Mouse (Mus musculus): ENCODE results near the gene Pde3a. TPM values are rescaled to one million over a fixed set of nuclear protein-coding genes. Genes with fewer than 3 reads are reported as not detected.

The Pde3a gene
- polyA plus RNA-seq, 1 experiment, result not detected

DNA sequence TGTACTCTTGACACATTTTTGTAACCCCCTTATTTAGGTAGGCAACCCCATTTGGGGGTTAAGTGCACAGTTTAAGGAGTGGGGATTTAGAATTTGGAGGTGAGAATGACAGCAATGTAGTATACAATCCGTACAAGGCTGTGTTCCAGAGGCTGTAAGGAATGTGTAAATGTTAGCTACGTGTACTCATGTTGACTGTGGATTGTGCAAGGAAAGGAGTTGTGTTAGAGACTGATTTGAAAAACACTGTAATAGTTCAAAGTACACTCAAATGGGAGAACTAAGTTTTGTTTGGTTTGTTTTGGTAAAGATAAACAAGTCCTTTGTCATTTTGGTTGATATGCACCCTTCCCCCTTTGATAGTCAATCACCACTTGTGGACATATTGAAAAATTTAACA, 273.5 kb downstream of the Pde3a start:
- Histone ChIP-seq H3K4me3 (no peak overlapping the region), H3ac (ENCODE audit: control insufficient read depth, insufficient read length) (no peak overlapping the region), H3K27me3 (ENCODE audit: control insufficient read depth, insufficient read depth, insufficient read length) (no peaks in the 10 kb centered on the region), H3K79me2 (ENCODE audit: control insufficient read depth, insufficient read depth) (no peaks in the 10 kb centered on the region), H3K4me2 (ENCODE audit: low read depth) (no peak overlapping the region), H3K36me3 (ENCODE audit: control insufficient read depth, insufficient read depth) (no peaks in the 10 kb centered on the region)
- TF ChIP-seq MYOD1 (IDR thresholded peaks at IDR 0.05; ENCODE audit: control insufficient read depth in 1 of 3, insufficient read length in 2 of 3, low read depth in 2 of 3) (no peak), MYOG (IDR thresholded peaks at IDR 0.05; ENCODE audit: control insufficient read depth in 1 of 3, insufficient read depth in 1 of 3, insufficient read length in 2 of 3, low read depth in 2 of 3) (no peak), TCF3 (IDR thresholded peaks at IDR 0.05; ENCODE audit: insufficient read length, low read depth) (no peak), CEBPB (IDR thresholded peaks at IDR 0.05; ENCODE audit: insufficient read depth, poor library complexity, severe bottlenecking) (no peak), TCF12 (IDR thresholded peaks at IDR 0.05; ENCODE audit: insufficient read depth, poor library complexity, severe bottlenecking) (no peak), SRF (IDR thresholded peaks at IDR 0.05; ENCODE audit: control insufficient read depth, insufficient read length, low read depth) (no peak), MAX (IDR thresholded peaks at IDR 0.05; ENCODE audit: low read depth) (no peak), POLR2AphosphoS2 (IDR thresholded peaks at IDR 0.05; ENCODE audit: insufficient read length, low read depth) (no peak), USF1 (IDR thresholded peaks at IDR 0.05; ENCODE audit: low read depth) (no peak), REST (IDR thresholded peaks at IDR 0.05; ENCODE audit: insufficient read depth, insufficient read length) (no peak), POLR2A (IDR thresholded peaks at IDR 0.05; ENCODE audit: insufficient read length, low read depth) (no peak), E2F4 (IDR thresholded peaks at IDR 0.05; ENCODE audit: insufficient read depth) (no peak)

DNA sequence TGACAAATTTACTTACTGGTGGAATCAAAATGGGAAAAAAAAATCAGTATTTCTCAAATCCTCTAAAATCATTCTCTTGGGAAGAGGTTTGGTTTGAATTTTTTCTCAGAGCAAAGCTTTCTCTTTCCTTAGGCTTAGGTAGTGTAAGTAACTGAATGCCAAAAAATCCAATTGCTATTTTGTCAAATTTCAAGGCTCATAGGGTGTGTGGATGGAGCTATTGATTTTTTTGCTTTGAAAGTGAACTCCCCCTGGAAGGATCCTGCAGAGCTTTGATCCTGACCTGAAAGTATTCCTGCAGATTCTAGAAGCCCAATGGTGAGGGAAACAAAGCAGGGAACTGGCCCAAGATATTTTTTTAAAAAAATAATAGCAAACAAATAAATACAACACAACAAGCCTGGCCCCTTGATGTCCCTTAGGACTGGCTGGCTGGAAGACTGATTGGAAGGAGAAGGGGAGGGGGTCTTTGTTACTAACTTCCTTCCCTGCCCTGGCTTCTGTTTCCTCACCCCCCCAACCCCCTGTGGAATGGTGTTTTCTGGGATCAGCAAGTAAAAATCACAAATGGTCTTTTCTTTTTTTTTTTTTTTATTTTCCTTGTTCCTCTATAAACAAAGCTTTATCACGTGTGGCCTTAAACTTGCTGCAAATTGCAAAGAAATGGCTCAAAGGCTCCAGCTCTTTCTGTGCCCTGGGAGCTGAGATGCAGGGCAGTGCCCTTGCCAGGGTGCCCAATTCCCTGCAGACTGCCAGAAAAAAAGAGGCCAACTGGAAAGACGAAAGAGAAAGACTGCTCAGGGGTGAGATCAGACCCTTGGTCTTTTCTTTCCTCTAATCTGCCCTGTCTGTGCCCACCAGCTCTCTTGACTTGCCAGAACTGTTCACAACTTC, 274.9 kb downstream of the Pde3a start, which contains the start of gene Slco1c1:
TSS of gene Slco1c1 (plus strand) at position 622 of the 894 bp plus-strand sequence.
- Histone ChIP-seq H3K27me3 (ENCODE audit: control insufficient read depth, insufficient read depth, insufficient read length) (no peaks in the 10 kb centered on the region), H3K79me2 (ENCODE audit: control insufficient read depth, insufficient read depth) (no peaks in the 10 kb centered on the region), H3K4me2 (ENCODE audit: low read depth) (no peak within 1 kb of the TSS), H3ac (ENCODE audit: control insufficient read depth, insufficient read length) (no peak within 1 kb of the TSS), H3K36me3 (ENCODE audit: control insufficient read depth, insufficient read depth) (no peaks in the 10 kb centered on the region), H3K4me3 (no peak within 1 kb of the TSS)
- no peak for TF ChIP-seq TCF3 (IDR thresholded peaks at IDR 0.05; ENCODE audit: insufficient read length, low read depth)

DNA sequence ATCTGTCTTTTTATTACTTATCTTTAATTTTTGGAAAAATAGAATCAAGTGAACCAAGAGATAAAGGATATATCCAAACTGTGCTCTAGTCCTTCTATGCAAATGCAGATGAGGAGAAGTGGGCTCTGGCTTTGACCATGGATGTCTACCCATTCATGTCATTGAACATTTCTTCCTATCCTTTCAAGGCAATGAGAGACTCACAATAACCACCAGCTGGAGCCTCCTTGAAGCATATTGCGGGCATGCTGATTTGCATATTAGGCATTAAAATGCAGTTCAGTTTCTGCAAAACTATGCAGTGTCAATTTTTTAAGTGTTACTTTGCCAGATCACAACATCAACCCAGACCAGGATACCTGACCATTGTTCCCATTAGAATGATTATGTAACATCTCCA, 276.7 kb downstream of the Pde3a start:
- Histone ChIP-seq H3K4me2 (ENCODE audit: low read depth) (no peak overlapping the region), H3K36me3 (ENCODE audit: control insufficient read depth, insufficient read depth) (no peaks in the 10 kb centered on the region), H3ac (ENCODE audit: control insufficient read depth, insufficient read length) (no peak overlapping the region), H3K4me3 (no peak overlapping the region), H3K27me3 (ENCODE audit: control insufficient read depth, insufficient read depth, insufficient read length) (no peaks in the 10 kb centered on the region), H3K79me2 (ENCODE audit: control insufficient read depth, insufficient read depth) (no peaks in the 10 kb centered on the region)
- TF ChIP-seq SRF (IDR thresholded peaks at IDR 0.05; ENCODE audit: control insufficient read depth, insufficient read length, low read depth), result no peak
- TF ChIP-seq E2F4 (IDR thresholded peaks at IDR 0.05; ENCODE audit: insufficient read depth), result no peak
- no peak for TF ChIP-seq REST (IDR thresholded peaks at IDR 0.05; ENCODE audit: insufficient read depth, insufficient read length)

DNA sequence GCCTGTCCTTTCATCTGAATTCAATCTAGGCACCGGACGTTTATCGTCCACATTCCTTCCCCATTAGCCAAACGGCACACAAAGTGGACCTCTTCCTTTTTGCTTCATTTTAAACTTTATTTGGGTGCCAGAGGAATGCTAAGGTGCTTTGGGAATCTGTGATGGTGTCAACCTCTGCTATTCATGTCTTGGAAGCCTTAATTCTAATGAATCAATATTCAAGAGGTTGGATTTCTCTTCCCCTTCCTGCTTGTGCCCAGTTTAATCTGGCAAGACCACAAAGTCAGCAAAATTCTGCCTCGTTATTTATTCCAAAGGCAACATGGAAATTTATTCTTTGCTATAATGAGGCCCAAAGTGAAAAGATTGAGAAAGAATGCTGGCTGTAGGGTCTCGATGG, 281.8 kb downstream of the Pde3a start:
- Histone ChIP-seq H3K36me3 (ENCODE audit: control insufficient read depth, insufficient read depth) (no peaks in the 10 kb centered on the region), H3K4me3 (no peak overlapping the region), H3K4me2 (ENCODE audit: low read depth) (no peak overlapping the region), H3K27me3 (ENCODE audit: control insufficient read depth, insufficient read depth, insufficient read length) (no peaks in the 10 kb centered on the region), H3ac (ENCODE audit: control insufficient read depth, insufficient read length) (no peak overlapping the region), H3K79me2 (ENCODE audit: control insufficient read depth, insufficient read depth) (no peaks in the 10 kb centered on the region)
- TF ChIP-seq MYOD1 (IDR thresholded peaks at IDR 0.05; ENCODE audit: control insufficient read depth in 1 of 3, insufficient read length in 2 of 3, low read depth in 2 of 3) (no peak), TCF3 (IDR thresholded peaks at IDR 0.05; ENCODE audit: insufficient read length, low read depth) (no peak), POLR2A (IDR thresholded peaks at IDR 0.05; ENCODE audit: insufficient read length, low read depth) (no peak), USF1 (IDR thresholded peaks at IDR 0.05; ENCODE audit: low read depth) (no peak), MAX (IDR thresholded peaks at IDR 0.05; ENCODE audit: low read depth) (no peak), POLR2AphosphoS2 (IDR thresholded peaks at IDR 0.05; ENCODE audit: insufficient read length, low read depth) (no peak), REST (IDR thresholded peaks at IDR 0.05; ENCODE audit: insufficient read depth, insufficient read length) (no peak)

DNA sequence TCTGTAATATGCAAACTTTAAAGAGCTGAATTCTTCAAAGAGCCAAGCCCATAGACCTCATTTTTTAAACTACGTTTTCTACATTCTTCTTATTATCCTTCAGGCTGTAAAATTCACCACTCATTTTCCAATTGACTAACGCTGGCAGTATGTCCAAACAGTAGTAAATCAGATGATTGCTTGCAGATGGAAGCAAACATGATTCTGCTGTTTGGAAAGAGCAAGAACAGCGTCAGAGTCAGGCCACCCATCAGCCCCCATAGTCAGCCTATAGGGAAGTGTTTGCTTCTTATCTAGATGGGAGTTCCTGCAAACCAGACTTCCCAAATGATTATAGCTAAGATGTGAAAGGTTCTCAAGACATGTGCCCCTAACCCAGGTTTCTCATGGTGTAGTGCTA, 288.2 kb downstream of the Pde3a start:
- no peak overlapping the region for H3K4me3 ChIP-seq
- TF ChIP-seq POLR2A (IDR thresholded peaks at IDR 0.05; ENCODE audit: insufficient read length, low read depth) (no peak), MYOD1 (IDR thresholded peaks at IDR 0.05; ENCODE audit: control insufficient read depth in 1 of 3, insufficient read length in 2 of 3, low read depth in 2 of 3) (no peak), MAX (IDR thresholded peaks at IDR 0.05; ENCODE audit: low read depth) (no peak), TCF12 (IDR thresholded peaks at IDR 0.05; ENCODE audit: insufficient read depth, poor library complexity, severe bottlenecking) (no peak), MYOG (IDR thresholded peaks at IDR 0.05; ENCODE audit: control insufficient read depth in 1 of 3, insufficient read depth in 1 of 3, insufficient read length in 2 of 3, low read depth in 2 of 3) (no peak), CEBPB (IDR thresholded peaks at IDR 0.05; ENCODE audit: insufficient read depth, poor library complexity, severe bottlenecking) (no peak), USF1 (IDR thresholded peaks at IDR 0.05; ENCODE audit: low read depth) (no peak)
- H3K79me2 ChIP-seq (ENCODE audit: control insufficient read depth, insufficient read depth), result no peaks in the 10 kb centered on the region

More for the DNA sequence above, 288.2 kb downstream of the Pde3a start:
- no peaks in the 10 kb centered on the region for H3K27me3 ChIP-seq (ENCODE audit: control insufficient read depth, insufficient read depth, insufficient read length)
- H3ac ChIP-seq (ENCODE audit: control insufficient read depth, insufficient read length), result no peak overlapping the region
- H3K4me2 ChIP-seq (ENCODE audit: low read depth), result no peak overlapping the region
- no peaks in the 10 kb centered on the region for H3K36me3 ChIP-seq (ENCODE audit: control insufficient read depth, insufficient read depth)

Data from myocyte (in vitro differentiated cells).